Mouse (Mus musculus) stomach, embryonic 14.5 days (tissue): Measurements from ENCODE around the gene Gpank1. TPM values are rescaled to one million over a fixed set of nuclear protein-coding genes. Genes with fewer than 3 reads are reported as not detected.
A peak's percentile ranks its signal among the peaks of the same experiment; 100 is the strongest.

ENCODE experiments used
- ATAC-seq: fragments of 200-750 bp; cut with Nextera tagmentation; 2 replicates; pipeline ENCODE4 v1.8.0; 2017; ENCODE audit warnings: low read depth, moderate TSS enrichment; ENCODE audit not compliant: insufficient number of reproducible peaks, insufficient read depth, low FRiP score
- H3K27ac ChIP-seq: fragments of 300-500 bp; sonication (generic); 2 replicates; pipeline ENCODE4 v1.5.1; 2014; ENCODE audit warnings: mild to moderate bottlenecking, low read length, moderate library complexity, mixed read lengths
- H3K27me3 ChIP-seq: fragments of 300-500 bp; sonication (generic); 2 replicates; pipeline ENCODE4 v1.6.1; 2014; ENCODE audit warnings: low read length, control low read depth, mixed read lengths; ENCODE audit not compliant: control insufficient read depth, insufficient read depth
- H3K36me3 ChIP-seq: fragments of 300-500 bp; sonication (generic); 2 replicates; pipeline ENCODE4 v1.6.1; 2014; ENCODE audit warnings: mild to moderate bottlenecking, control low read depth, low read length, moderate library complexity, mixed read lengths; ENCODE audit not compliant: control insufficient read depth, insufficient read depth
- H3K4me1 ChIP-seq: fragments of 300-500 bp; sonication (generic); 2 replicates; pipeline ENCODE4 v1.6.1; 2014; ENCODE audit warnings: low read length, control low read depth, mixed read lengths; ENCODE audit not compliant: control insufficient read depth, insufficient read depth
- H3K4me2 ChIP-seq: fragments of 300-500 bp; sonication (generic); replicated peaks from 2 replicates; pipeline ENCODE4 v1.6.1; 2014; ENCODE audit warnings: low read depth, low read length, control low read depth
- H3K4me3 ChIP-seq: fragments of 300-500 bp; sonication (generic); 2 replicates; pipeline ENCODE4 v1.5.1; 2014; ENCODE audit warnings: low read depth, low read length, control low read depth
- H3K9ac ChIP-seq: fragments of 300-500 bp; sonication (generic); replicated peaks from 2 replicates; pipeline ENCODE4 v1.6.1; 2014; ENCODE audit warnings: low read depth, mild to moderate bottlenecking, control low read depth, low read length, moderate library complexity, mixed read lengths
- H3K9me3 ChIP-seq: fragments of 300-500 bp; sonication (generic); 2 replicates; pipeline ENCODE4 v1.6.1; 2016; ENCODE audit warnings: low read depth, low read length, control low read depth; ENCODE audit not compliant: control insufficient read depth
- WGBS: fragments of 180-500 bp; shearing (Covaris S2); extraction: QIAGEN DNeasy Blood & Tissue Kit; methylation state at CpG from one replicate; pipeline ENCODE4 v1.1.7; 2014; 5-methylcytosine and 5-hydroxymethylcytosine counted together
- polyA plus RNA-seq: library from polyadenylated mRNA; unstranded; fragments of >200 nt; fragmentation: Nextera tagmentation; extraction: Ambion mirVana; gene quantifications from 2 replicates; pipeline ENCODE4 v1.2.1, GENCODE M21; 2014

The Gpank1 gene
- polyA plus RNA-seq, 1 experiment from 2014 or later = 21.9 TPM

DNA sequence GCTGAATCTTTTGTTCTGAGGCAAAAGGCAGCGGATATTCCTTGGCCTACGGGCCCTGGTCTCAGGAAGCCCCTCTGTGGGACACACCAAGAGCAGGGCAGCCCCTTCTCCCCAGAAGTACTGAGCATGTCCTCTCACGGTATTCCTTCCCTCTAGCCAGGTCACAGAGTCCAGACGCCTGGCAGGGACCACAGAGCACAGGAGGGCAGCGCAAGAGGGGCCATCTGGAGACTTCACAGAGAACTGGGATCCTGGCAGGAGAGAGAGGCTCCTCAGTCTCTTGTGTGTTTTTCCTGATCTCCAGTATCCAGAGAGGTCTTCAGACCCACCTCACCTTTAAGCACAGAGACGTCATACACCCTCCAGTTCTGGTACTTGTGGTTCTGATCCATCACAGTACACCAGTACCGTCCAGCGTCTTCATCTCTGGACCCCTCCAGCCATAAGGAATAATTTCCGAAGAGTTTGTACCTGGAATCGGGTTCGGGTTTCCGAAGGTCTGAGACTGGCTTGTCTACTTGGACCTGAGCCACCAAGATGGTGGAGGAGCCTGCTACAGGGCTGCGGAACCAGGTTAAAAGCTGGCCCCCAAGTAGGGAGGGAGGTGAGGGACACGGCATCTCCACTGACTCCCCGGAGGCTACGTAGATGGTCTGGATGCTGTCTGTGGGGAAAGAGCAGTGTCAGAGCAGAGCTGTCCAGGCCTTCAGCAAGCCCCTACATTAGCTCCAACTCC is 38.2 kb upstream of the Gpank1 start:
- Histone ChIP-seq H3K9me3 (no peaks in the 10 kb centered on the region), H3K4me1 (no peaks in the 10 kb centered on the region), H3K27me3 (no peaks in the 10 kb centered on the region), H3K9ac (no peak overlapping the region), H3K27ac (no peak overlapping the region), H3K4me3 (no peak overlapping the region), H3K36me3 (no peaks in the 10 kb centered on the region), H3K4me2 (no peak overlapping the region)
- ATAC-seq = no peak
- 81% methylated on average over 16 of the region's 16 CpGs for WGBS

GRCm38 (mm10) chr17:35083929-35084497 is 37.2 kb upstream of the Gpank1 start:
- H3K4me2 ChIP-seq = no peak overlapping the region
- H3K9me3 ChIP-seq = no peaks in the 10 kb centered on the region
- H3K36me3 ChIP-seq = no peaks in the 10 kb centered on the region
- no peak overlapping the region for H3K27ac ChIP-seq
- H3K9ac ChIP-seq = no peak overlapping the region
- no peaks in the 10 kb centered on the region for H3K4me1 ChIP-seq
- H3K4me3 ChIP-seq = no peak overlapping the region
- H3K27me3 ChIP-seq = no peaks in the 10 kb centered on the region
- no peak for ATAC-seq
- WGBS = 79% methylated on average over 3 of the region's 3 CpGs

DNA sequence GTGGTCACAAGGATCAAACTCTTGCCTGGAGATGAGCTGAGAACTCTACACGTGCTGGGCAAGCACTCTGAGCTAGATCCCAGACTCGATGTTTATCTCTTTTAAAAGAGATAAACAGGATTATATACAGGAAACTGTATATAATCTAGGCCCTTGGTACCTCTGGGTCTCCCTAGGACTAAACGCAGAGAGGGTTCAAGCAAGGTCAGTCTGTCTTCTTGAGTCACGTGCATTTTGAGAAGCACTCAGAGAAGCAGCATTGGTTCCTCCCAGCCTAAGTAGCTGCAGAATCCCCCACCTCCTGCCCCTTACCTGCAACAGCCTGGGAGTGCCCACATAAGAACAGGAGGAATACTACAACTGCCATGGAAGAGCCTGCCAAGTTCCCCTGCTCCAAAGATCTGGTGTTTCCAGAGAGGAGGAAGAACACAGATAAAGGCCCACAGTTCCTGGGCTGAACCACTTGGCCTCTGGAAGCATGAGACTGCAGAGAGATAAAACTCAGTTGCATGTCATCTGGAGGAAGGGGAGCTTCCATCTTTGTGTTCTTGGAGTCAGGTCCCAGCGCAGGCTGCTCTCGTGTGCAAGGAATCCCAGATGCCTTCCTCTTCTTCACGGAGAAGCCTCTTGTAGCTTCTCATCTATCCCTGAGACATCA is 35.9 kb upstream of the Gpank1 start, which contains the start of gene Ly6g6f:
Gene Ly6g6f, minus strand, starts transcription at position 403 of the 658 bp plus-strand sequence.
- Histone ChIP-seq H3K9me3 (no peaks in the 10 kb centered on the region), H3K4me3 (no peak within 1 kb of the TSS), H3K36me3 (no peaks in the 10 kb centered on the region; the same call in 1 of the 2 replicates), H3K27me3 (no peaks in the 10 kb centered on the region), H3K4me2 (no peak within 1 kb of the TSS), H3K9ac (no peak within 1 kb of the TSS), H3K27ac (no peak within 1 kb of the TSS), H3K4me1 (peaks cover 5% of the 10 kb centered on the region)
- 63% methylated on average over 7 of the region's 7 CpGs for WGBS
- ATAC-seq = no peak

GRCm38 (mm10) chr17:35088151-35088550 is 33.1 kb upstream of the Gpank1 start:
- Histone ChIP-seq H3K9ac (no peak overlapping the region), H3K4me1 (peaks cover 10% of the 10 kb centered on the region), H3K4me2 (no peak overlapping the region), H3K4me3 (no peak overlapping the region), H3K27ac (no peak overlapping the region), H3K36me3 (peaks cover 16% of the 10 kb centered on the region), H3K27me3 (no peaks in the 10 kb centered on the region), H3K9me3 (no peaks in the 10 kb centered on the region)
- WGBS = 43% methylated on average over 2 of the region's 2 CpGs
- no peak for ATAC-seq

- Histone ChIP-seq H3K9ac (peak within 1 kb of the TSS; percentile 77), H3K27ac (peak within 1 kb of the TSS; percentile 92), H3K4me2 (peak within 1 kb of the TSS; percentile 52), H3K27me3 (no peaks in the 10 kb centered on the region), H3K4me1 (peaks cover 10% of the 10 kb centered on the region), H3K36me3 (peaks cover 21% of the 10 kb centered on the region), H3K4me3 (peak within 1 kb of the TSS; percentile 54), H3K9me3 (no peaks in the 10 kb centered on the region)
- 3% methylated on average over 67 of the region's 67 CpGs for WGBS
- peak; percentile 96 for ATAC-seq
These were observed 32.2 kb upstream of the Gpank1 start, which contains the start of gene Abhd16a for GRCm38 (mm10) chr17:35088825-35089644. Gene Abhd16a, plus strand, starts transcription at chr17:35089263.

- 61% methylated on average over 8 of the region's 8 CpGs for WGBS
- Histone ChIP-seq H3K27me3 (no peaks in the 10 kb centered on the region), H3K4me2 (peak overlapping the region; percentile 52), H3K9me3 (no peaks in the 10 kb centered on the region), H3K36me3 (peaks cover 31% of the 10 kb centered on the region), H3K4me3 (peak overlapping the region; percentile 54), H3K4me1 (peaks cover 10% of the 10 kb centered on the region), H3K9ac (peak overlapping the region; percentile 77; the same call in 1 of the 2 replicates), H3K27ac (peak overlapping the region; percentile 92; the same call in 1 of the 2 replicates)
- ATAC-seq = no peak
These were observed 30.9 kb upstream of the Gpank1 start for GRCm38 (mm10) chr17:35090166-35090932.

DNA sequence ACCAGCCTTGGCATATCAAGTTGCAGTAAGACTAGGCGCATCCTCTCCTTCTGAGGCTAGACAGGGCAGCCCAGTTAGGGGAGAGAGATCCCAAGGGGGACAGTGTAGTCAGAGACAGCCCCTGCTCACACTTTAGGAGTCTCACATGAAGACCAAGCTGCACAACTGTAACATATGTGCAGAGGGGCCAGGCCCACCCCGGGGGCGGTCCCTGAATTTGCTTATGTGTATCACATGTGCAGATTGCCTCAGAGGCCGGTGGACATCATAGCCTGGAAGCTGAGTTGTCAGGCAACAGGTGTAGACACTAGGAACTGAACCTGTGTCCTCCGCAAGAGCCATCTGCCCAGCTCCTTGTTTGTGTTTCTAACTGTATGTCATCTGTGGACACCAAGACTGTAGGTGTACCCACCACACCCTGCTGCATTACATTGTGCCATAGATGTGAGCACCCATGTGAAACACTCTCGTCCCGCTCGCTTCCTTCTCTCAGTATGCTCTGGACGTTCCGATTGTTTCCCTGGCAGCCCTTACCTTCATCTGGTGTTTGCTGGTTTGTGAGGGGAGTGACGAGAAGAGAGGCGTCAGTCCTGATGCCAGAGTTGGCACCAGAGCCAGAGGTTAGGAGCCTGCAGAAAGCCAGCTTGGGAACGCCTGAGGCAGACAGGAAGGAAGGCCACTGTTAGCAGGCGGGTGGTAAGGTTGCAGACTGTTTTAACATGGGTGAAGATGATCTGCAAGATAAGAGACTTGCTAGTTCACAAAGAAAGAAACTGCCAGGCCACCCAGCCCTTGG is 28.7 kb upstream of the Gpank1 start:
- peaks cover 10% of the 10 kb centered on the region for H3K4me1 ChIP-seq
- no peak for ATAC-seq
- H3K4me2 ChIP-seq = no peak overlapping the region
- 88% methylated on average over 14 of the region's 14 CpGs for WGBS
- no peaks in the 10 kb centered on the region for H3K9me3 ChIP-seq
- H3K9ac ChIP-seq = no peak overlapping the region
- no peak overlapping the region for H3K27ac ChIP-seq
- peaks cover 46% of the 10 kb centered on the region for H3K36me3 ChIP-seq
- H3K27me3 ChIP-seq = no peaks in the 10 kb centered on the region
- H3K4me3 ChIP-seq = no peak overlapping the region
